Mouse (Mus musculus) embryonic facial prominence, embryonic 13.5 days (tissue): ENCODE data around the gene Olfr738. TPM values are rescaled to one million over a fixed set of nuclear protein-coding genes. Genes with fewer than 3 reads are reported as not detected.

ENCODE experiments used
- ATAC-seq: fragments of 200-750 bp; cut with Nextera tagmentation; 2 replicates; pipeline ENCODE4 v1.8.0; 2017; ENCODE audit warnings: low read depth; ENCODE audit not compliant: insufficient number of reproducible peaks, insufficient read depth, low FRiP score, low TSS enrichment
- H3K27ac ChIP-seq: fragments of 300-500 bp; sonication (generic); 2 replicates; pipeline ENCODE4 v1.5.1; 2015; ENCODE audit warnings: moderate library complexity, mild to moderate bottlenecking, inconsistent platforms
- H3K27me3 ChIP-seq: fragments of 300-500 bp; sonication (generic); 2 replicates; pipeline ENCODE4 v1.6.1; 2015; ENCODE audit warnings: mild to moderate bottlenecking, inconsistent platforms
- H3K36me3 ChIP-seq: fragments of 300-500 bp; sonication (generic); 2 replicates; pipeline ENCODE4 v1.6.1; 2015; ENCODE audit warnings: mild to moderate bottlenecking, inconsistent platforms
- H3K4me1 ChIP-seq: fragments of 300-500 bp; sonication (generic); 2 replicates; pipeline ENCODE4 v1.6.1; 2015; ENCODE audit warnings: inconsistent platforms
- H3K4me2 ChIP-seq: fragments of 300-500 bp; sonication (generic); 2 replicates; pipeline ENCODE4 v1.6.1; 2015; ENCODE audit warnings: moderate library complexity, mild to moderate bottlenecking, inconsistent platforms
- H3K4me3 ChIP-seq: fragments of 300-500 bp; sonication (generic); 2 replicates; pipeline ENCODE4 v1.5.1; 2015; ENCODE audit warnings: mild to moderate bottlenecking, inconsistent platforms
- H3K9ac ChIP-seq: fragments of 300-500 bp; sonication (generic); 2 replicates; pipeline ENCODE4 v1.6.1; 2015; ENCODE audit warnings: mild to moderate bottlenecking, inconsistent platforms
- H3K9me3 ChIP-seq: fragments of 300-500 bp; sonication (generic); 2 replicates; pipeline ENCODE4 v1.6.1; 2016; ENCODE audit warnings: inconsistent platforms
- WGBS: fragments of 180-500 bp; shearing (Covaris S2); methylation state at CpG from one replicate; pipeline ENCODE4 v1.1.7; 2015; ENCODE audit warnings: mixed read lengths; 5-methylcytosine and 5-hydroxymethylcytosine counted together
- polyA plus RNA-seq: library from polyadenylated mRNA; unstranded; fragments of >200 nt; fragmentation: Nextera tagmentation; extraction: Ambion mirVana; gene quantifications from 2 replicates; pipeline ENCODE4 v1.2.1, GENCODE M21; 2015

Gene Olfr738
- not detected in 2 replicates for polyA plus RNA-seq

GRCm38 (mm10) chr14:50407268-50407667 is at the start of gene Olfr738:
TSS of gene Olfr738 (plus strand) at chr14:50407568.
- H3K4me2 ChIP-seq = no peak within 1 kb of the TSS
- no peaks in the 10 kb centered on the region for H3K36me3 ChIP-seq
- H3K9me3 ChIP-seq = no peaks in the 10 kb centered on the region
- H3K27me3 ChIP-seq = no peaks in the 10 kb centered on the region
- no peak within 1 kb of the TSS for H3K27ac ChIP-seq
- WGBS = 89% methylated on average over 1 of the region's 1 CpGs
- ATAC-seq = no peak
- no peak within 1 kb of the TSS for H3K9ac ChIP-seq
- H3K4me1 ChIP-seq = no peaks in the 10 kb centered on the region
- H3K4me3 ChIP-seq = no peak within 1 kb of the TSS

DNA sequence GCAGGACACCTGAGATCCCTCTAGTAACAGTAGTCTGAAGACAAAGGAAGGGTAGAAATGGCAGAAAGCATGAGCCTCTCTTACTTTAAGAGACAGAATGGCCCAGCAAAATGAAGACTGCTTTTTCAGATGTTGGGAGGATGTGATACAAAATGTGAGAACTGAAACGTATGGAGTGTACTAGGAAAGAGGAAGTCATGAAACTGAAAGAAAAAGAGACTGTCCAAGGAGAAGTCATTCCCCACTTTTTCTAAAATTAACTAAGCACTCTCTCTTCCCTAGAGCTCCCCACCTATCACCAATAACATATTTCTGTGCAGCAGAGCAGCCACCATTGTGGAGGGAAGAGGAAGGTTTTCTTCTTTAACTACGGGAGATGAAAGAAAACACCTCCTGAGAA is 49.8 kb upstream of the Olfr738 start, which contains the start of gene Tlr11:
Gene Tlr11, plus strand, starts transcription at position 322 of the 400 bp plus-strand sequence.
- WGBS = 84% methylated on average over 2 of the region's 2 CpGs
- Histone ChIP-seq H3K9me3 (no peaks in the 10 kb centered on the region), H3K4me2 (no peak within 1 kb of the TSS), H3K27me3 (no peaks in the 10 kb centered on the region), H3K27ac (no peak within 1 kb of the TSS), H3K36me3 (no peaks in the 10 kb centered on the region), H3K4me3 (no peak within 1 kb of the TSS), H3K4me1 (no peaks in the 10 kb centered on the region), H3K9ac (no peak within 1 kb of the TSS)
- no peak for ATAC-seq

DNA sequence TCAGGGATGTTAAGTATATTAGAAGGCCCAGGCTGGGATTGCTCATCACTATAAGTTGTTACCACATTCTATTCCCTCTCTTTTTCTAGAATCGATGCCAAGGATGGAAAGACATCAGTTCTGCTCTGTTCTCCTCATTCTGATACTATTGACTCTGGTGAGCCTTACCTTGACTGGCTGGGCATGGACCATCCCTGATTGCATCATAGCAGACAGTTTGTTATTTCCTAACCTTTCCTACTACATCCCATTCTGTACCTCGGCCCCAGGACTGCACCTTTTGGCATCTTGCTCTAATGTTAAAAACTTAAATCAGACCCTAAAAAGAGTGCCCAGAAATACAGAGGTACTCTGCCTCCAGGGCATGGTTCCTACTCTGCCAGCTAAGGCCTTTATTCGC is 46.9 kb upstream of the Olfr738 start:
- H3K4me3 ChIP-seq = no peak overlapping the region
- no peak overlapping the region for H3K9ac ChIP-seq
- no peaks in the 10 kb centered on the region for H3K4me1 ChIP-seq
- no peaks in the 10 kb centered on the region for H3K27me3 ChIP-seq
- WGBS = 77% methylated on average over 3 of the region's 3 CpGs
- H3K27ac ChIP-seq = no peak overlapping the region
- H3K36me3 ChIP-seq = no peaks in the 10 kb centered on the region
- 0 out of 2 replicates have a peak, but pooled peaks cover 3% of the 10 kb centered on the region for H3K9me3 ChIP-seq
- no peak for ATAC-seq
- no peak overlapping the region for H3K4me2 ChIP-seq

GRCm38 (mm10) chr14:50363561-50363960 is 43.8 kb upstream of the Olfr738 start:
- Histone ChIP-seq H3K4me2 (no peak overlapping the region), H3K4me3 (no peak overlapping the region), H3K27ac (no peak overlapping the region), H3K36me3 (no peaks in the 10 kb centered on the region), H3K4me1 (no peaks in the 10 kb centered on the region), H3K9me3 (0 out of 2 replicates have a peak, but pooled peaks cover 3% of the 10 kb centered on the region), H3K27me3 (no peaks in the 10 kb centered on the region), H3K9ac (no peak overlapping the region)
- 76% methylated on average over 2 of the region's 2 CpGs for WGBS
- no peak for ATAC-seq

DNA sequence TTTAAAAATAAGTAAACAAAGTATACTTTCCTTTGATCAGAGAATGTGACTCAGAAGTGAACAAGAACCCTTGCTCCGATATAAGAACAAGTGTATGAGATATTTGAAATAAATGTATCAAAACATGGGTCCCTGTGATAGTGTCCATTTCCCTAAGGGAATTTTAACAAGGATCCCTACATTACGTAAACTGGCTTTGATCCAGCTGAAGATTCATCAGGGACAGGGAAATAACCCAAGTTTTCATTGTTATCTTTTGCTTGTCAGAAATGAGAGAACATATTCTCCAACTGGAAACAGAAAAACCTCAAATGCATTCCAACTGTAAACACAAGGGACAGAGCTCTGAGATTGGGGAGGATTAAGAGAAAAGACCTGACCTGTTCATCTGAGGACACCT is 26.5 kb upstream of the Olfr738 start, which contains the start of gene Olfr736:
Gene Olfr736, plus strand, starts transcription at position 301 of the 400 bp plus-strand sequence.
- WGBS = 87% methylated on average over 2 of the region's 2 CpGs
- Histone ChIP-seq H3K4me2 (no peak within 1 kb of the TSS), H3K27ac (no peak within 1 kb of the TSS), H3K4me3 (no peak within 1 kb of the TSS), H3K9me3 (no peaks in the 10 kb centered on the region), H3K4me1 (no peaks in the 10 kb centered on the region), H3K9ac (no peak within 1 kb of the TSS), H3K27me3 (no peaks in the 10 kb centered on the region), H3K36me3 (no peaks in the 10 kb centered on the region)
- ATAC-seq = no peak

DNA sequence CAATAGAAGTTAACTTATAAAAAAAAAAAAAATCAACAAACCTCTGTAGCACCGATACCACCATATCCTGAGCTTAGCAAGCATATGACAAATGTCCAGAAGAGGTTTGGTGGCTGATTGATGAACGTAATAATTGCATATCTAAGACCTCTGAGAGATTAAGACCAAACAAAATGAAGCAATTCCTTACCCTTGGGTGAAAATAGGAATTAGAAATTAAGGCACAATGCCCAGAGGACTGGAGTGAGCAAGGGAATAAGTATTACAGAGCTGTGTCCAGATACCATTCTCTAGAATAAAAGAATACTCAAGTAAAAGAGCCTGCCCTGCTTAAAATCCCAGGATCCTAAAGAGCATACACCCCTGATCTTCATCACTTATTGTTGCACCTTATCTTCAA is 11.0 kb downstream of the Olfr738 start, which contains the start of gene Olfr739:
Gene Olfr739, plus strand, starts transcription at position 301 of the 400 bp plus-strand sequence.
- H3K4me3 ChIP-seq = no peak within 1 kb of the TSS
- H3K4me1 ChIP-seq = no peaks in the 10 kb centered on the region
- H3K27ac ChIP-seq = no peak within 1 kb of the TSS
- no peak within 1 kb of the TSS for H3K9ac ChIP-seq
- H3K36me3 ChIP-seq = no peaks in the 10 kb centered on the region
- no peaks in the 10 kb centered on the region for H3K27me3 ChIP-seq
- 68% methylated on average over 2 of the region's 2 CpGs for WGBS
- no peak for ATAC-seq
- no peaks in the 10 kb centered on the region for H3K9me3 ChIP-seq
- no peak within 1 kb of the TSS for H3K4me2 ChIP-seq

DNA sequence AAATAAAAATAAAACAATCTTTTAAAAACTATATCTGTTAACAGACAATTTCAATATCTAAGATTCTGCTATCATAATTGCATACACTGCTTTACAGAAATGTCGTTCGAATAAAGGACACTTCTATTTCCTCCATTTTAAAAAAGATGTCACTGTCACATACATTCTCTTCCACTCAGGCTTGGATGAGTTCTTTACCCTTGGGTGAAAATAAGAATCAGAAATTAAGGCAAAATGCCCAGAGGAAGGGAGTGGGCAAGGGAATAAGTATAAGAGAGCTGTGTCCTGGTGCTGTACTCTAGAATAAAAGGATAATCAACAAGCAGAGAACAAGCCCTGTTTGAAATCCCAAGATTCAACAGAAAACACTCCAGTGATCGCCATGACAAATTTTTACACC is 37.9 kb downstream of the Olfr738 start, which contains the start of gene Olfr740:
Gene Olfr740, plus strand, starts transcription at position 301 of the 400 bp plus-strand sequence.
- H3K4me2 ChIP-seq = no peak within 1 kb of the TSS
- no peak for ATAC-seq
- no peaks in the 10 kb centered on the region for H3K4me1 ChIP-seq
- H3K9me3 ChIP-seq = no peaks in the 10 kb centered on the region
- no peak within 1 kb of the TSS for H3K27ac ChIP-seq
- 83% methylated on average over 3 of the region's 3 CpGs for WGBS
- no peak within 1 kb of the TSS for H3K4me3 ChIP-seq
- no peaks in the 10 kb centered on the region for H3K27me3 ChIP-seq
- no peak within 1 kb of the TSS for H3K9ac ChIP-seq
- no peaks in the 10 kb centered on the region for H3K36me3 ChIP-seq

Other genes starting within 250 kb of the Olfr738 start
- gene Olfr730, start 219.4 kb upstream of the Olfr738 start, polyA plus RNA-seq = not detected in 2 replicates
- not detected in 2 replicates for gene Olfr731, start 165.7 kb upstream of the Olfr738 start, polyA plus RNA-seq
- not detected in 2 replicates for gene Olfr732, start 123.4 kb upstream of the Olfr738 start, polyA plus RNA-seq
- gene Olfr733, start 106.0 kb upstream of the Olfr738 start, polyA plus RNA-seq = 0.10 TPM in 1 of 2 replicates, not detected in the other
- gene Olfr734, start 80.8 kb upstream of the Olfr738 start, polyA plus RNA-seq = not detected in 2 replicates
- gene Olfr735, start 58.7 kb upstream of the Olfr738 start, polyA plus RNA-seq = not detected in 2 replicates
- 0.07 TPM in 1 of 2 replicates, not detected in the other for gene Tlr11, start 49.7 kb upstream of the Olfr738 start, polyA plus RNA-seq
- 0.22 TPM in 1 of 2 replicates, not detected in the other for gene Olfr736, start 26.4 kb upstream of the Olfr738 start, polyA plus RNA-seq
- not detected in 2 replicates for gene Olfr739, start 11.1 kb downstream of the Olfr738 start, polyA plus RNA-seq
- not detected in 2 replicates for gene Olfr740, start 38.0 kb downstream of the Olfr738 start, polyA plus RNA-seq
- not detected in 2 replicates for gene Olfr741, start 65.2 kb downstream of the Olfr738 start, polyA plus RNA-seq
- not detected in 2 replicates for gene Olfr742, start 96.0 kb downstream of the Olfr738 start, polyA plus RNA-seq
- not detected in 2 replicates for gene Olfr743, start 114.3 kb downstream of the Olfr738 start, polyA plus RNA-seq
- not detected in 2 replicates for gene Olfr744, start 207.3 kb downstream of the Olfr738 start, polyA plus RNA-seq
- gene Olfr745, start 231.8 kb downstream of the Olfr738 start, polyA plus RNA-seq = 0.32 and 0.63 TPM in 2 replicates
- gene Olfr746, start 239.5 kb downstream of the Olfr738 start, polyA plus RNA-seq = not detected in 2 replicates